Mouse (Mus musculus) embryonic fibroblast, embryonic 13.5 days (primary cell): ENCODE measurements around the gene Shroom3.

Source experiments
- CTCF ChIP-seq: IDR thresholded peaks from 2 replicates; pipeline ENCODE4 v1.5.1; 2011; ENCODE audit warnings: mild to moderate bottlenecking, control low read depth, low read length, moderate library complexity, borderline replicate concordance; ENCODE audit not compliant: insufficient read depth
- POLR2A ChIP-seq: IDR thresholded peaks from 2 replicates; pipeline ENCODE4 v1.6.1; 2011; ENCODE audit warnings: low read depth, mild to moderate bottlenecking, control low read depth, low read length, moderate library complexity

DNA sequence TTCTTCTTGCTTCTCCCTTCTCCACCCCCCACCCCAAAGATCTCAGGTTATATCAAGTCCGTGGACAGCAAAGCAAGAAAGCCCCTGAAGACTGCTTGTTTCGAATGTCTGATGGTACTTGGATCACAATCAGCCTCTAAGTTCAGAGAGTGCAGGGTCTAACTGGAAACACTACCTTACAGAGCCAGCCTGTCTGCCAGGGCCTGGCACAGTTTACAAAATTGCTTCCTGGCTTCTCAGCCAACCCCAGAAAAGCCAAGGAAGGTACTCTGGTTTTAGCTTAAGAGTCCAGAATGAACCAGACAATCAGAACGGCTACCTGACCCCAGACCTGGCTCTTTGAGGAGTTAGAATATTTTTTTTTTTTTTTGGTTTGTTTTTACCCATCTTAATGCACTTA is 159.6 kb downstream of the Shroom3 start:
- TF ChIP-seq CTCF = no peak
- TF ChIP-seq POLR2A = no peak
